Mouse (Mus musculus): Measurements from ENCODE around the gene Dusp11.
A peak's percentile ranks its signal among the peaks of the same experiment; 100 is the strongest.
"Not testable (repeated sequence)": the region's sequence is repeated elsewhere in the genome, so short reads cannot be mapped to it uniquely, and the experiment has no call there.

Dusp11 gene

GRCm38 (mm10) chr6:85935646-85936045, 25.8 kb downstream of the Dusp11 start:
- DNase-seq: peak; percentile 38

- no peak for DNase-seq
Observed at GRCm38 (mm10) chr6:85934047-85934446, 27.4 kb downstream of the Dusp11 start.

GRCm38 (mm10) chr6:85929312-85929711, 32.2 kb downstream of the Dusp11 start:
- DNase-seq: no peak

- DNase-seq: no peak
Observed at GRCm38 (mm10) chr6:85927476-85928464, 33.7 kb downstream of the Dusp11 start.

GRCm38 (mm10) chr6:85926709-85927108, 34.8 kb downstream of the Dusp11 start:
- no peak for DNase-seq

GRCm38 (mm10) chr6:85923643-85924042, 37.8 kb downstream of the Dusp11 start:
- DNase-seq: no peak

GRCm38 (mm10) chr6:85919401-85919800, 42.1 kb downstream of the Dusp11 start:
- no peak for DNase-seq

- DNase-seq: not testable (repeated sequence)
Observed at GRCm38 (mm10) chr6:85918341-85918740, 43.1 kb downstream of the Dusp11 start.

GRCm38 (mm10) chr6:85916596-85916995, 44.9 kb downstream of the Dusp11 start:
- DNase-seq: no peak

GRCm38 (mm10) chr6:85915539-85916513, 45.6 kb downstream of the Dusp11 start, which contains the start of gene Nat8f1:
TSS of gene Nat8f1 (minus strand) at chr6:85915687.
- peak; percentile 85 for DNase-seq

- DNase-seq: peak; percentile 45
Observed at GRCm38 (mm10) chr6:85915141-85915538, 46.3 kb downstream of the Dusp11 start.

GRCm38 (mm10) chr6:85911587-85911986, 49.9 kb downstream of the Dusp11 start, which contains the start of gene Tprkb:
TSS of gene Tprkb (plus strand) at chr6:85911865.
- DNase-seq: no peak

GRCm38 (mm10) chr6:85909704-85910103, 51.8 kb downstream of the Dusp11 start:
- DNase-seq: no peak

- DNase-seq: no peak
Observed at GRCm38 (mm10) chr6:85908341-85908740, 53.1 kb downstream of the Dusp11 start.

GRCm38 (mm10) chr6:85906911-85907351, 54.5 kb downstream of the Dusp11 start:
- DNase-seq: not testable (repeated sequence)

GRCm38 (mm10) chr6:85904642-85905061, 56.8 kb downstream of the Dusp11 start, which contains the start of gene Nat8f4:
TSS of gene Nat8f4 (minus strand) at chr6:85904884.
- DNase-seq: peak; percentile 92

- no peak for DNase-seq
Observed at GRCm38 (mm10) chr6:85902303-85902702, 59.2 kb downstream of the Dusp11 start.

- DNase-seq: not testable (repeated sequence)
Observed at GRCm38 (mm10) chr6:85898596-85899475, 62.6 kb downstream of the Dusp11 start.

- DNase-seq: peak; percentile 60
Observed at GRCm38 (mm10) chr6:85895061-85895648, 66.3 kb downstream of the Dusp11 start.
